Mouse (Mus musculus): ENCODE data around the gene Snx4. TPM values are rescaled to one million over a fixed set of nuclear protein-coding genes. Genes with fewer than 3 reads are reported as not detected.
A peak's percentile ranks its signal among the peaks of the same experiment; 100 is the strongest.
"Not testable (repeated sequence)": the region's sequence is repeated elsewhere in the genome, so short reads cannot be mapped to it uniquely, and the experiment has no call there.

Snx4 gene
- polyA plus RNA-seq (2016; fragmentation: Nextera tagmentation; extraction: Ambion mirVana), result 79.9 and 81.4 TPM in 2 replicates

DNA sequence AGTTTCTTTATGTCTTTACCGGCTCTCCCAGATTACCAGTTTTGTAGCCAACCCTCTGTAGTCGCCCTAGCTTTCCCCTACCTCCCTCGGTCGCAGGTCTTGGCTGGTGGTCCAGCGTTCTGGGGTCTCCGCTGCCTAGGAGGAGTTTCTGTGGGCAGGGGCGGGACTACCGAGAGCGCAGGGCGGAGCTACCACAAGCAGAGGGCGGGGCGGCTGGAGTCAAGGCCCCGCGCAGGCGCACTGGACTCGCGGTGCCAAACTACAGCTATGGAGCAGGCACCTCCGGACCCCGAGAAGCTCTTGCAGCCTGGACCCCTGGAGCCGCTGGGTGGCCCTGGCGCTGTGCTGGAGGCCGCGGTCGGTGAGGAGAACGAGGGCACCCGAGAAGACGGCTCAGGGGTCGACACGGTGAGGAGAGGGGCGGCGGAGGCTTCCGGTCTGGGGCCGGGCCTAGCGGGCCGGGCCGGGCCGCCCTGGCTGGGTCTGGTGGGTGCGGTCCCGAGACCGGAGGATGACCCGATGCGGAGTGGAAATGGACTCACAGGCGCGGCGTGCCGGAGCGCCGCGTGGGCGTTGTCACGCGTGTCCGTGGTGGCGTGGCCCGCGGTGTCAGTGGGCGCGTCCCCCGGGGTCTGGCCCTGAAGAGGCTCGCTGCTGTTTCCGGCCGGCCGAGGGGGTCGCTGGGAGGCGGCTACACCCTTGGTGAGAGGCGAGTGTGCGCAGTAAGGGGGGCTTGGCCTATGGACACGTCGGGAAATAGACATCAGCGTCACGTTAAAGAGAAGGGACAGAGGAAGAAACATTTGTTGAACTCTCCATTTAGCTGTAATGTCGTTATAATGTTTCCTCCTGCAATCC is at the start of gene Snx4:
TSS of gene Snx4 (plus strand) at position 249 of the 858 bp plus-strand sequence.
- H3K36me3 ChIP-seq, result peaks cover 9% of the 10 kb centered on the region
- H3K9ac ChIP-seq, result peak within 1 kb of the TSS; percentile 100
- H3K27me3 ChIP-seq (replicated peaks), result no peaks in the 10 kb centered on the region
- H3K4me2 ChIP-seq, result peak within 1 kb of the TSS; percentile 84
- H3K27ac ChIP-seq (ENCODE audit: poor library complexity, severe bottlenecking), result peak within 1 kb of the TSS; percentile 89
- peak within 1 kb of the TSS; percentile 99 for H3K4me3 ChIP-seq
- peak; percentile 96 for ATAC-seq (ENCODE audit: insufficient number of reproducible peaks, low FRiP score)
- WGBS, result under 1% methylated on average over 72 of the region's 72 CpGs
- H3K9me3 ChIP-seq (replicated peaks), result no peaks in the 10 kb centered on the region
- H3K4me1 ChIP-seq (replicated peaks), result peaks cover 16% of the 10 kb centered on the region

DNA sequence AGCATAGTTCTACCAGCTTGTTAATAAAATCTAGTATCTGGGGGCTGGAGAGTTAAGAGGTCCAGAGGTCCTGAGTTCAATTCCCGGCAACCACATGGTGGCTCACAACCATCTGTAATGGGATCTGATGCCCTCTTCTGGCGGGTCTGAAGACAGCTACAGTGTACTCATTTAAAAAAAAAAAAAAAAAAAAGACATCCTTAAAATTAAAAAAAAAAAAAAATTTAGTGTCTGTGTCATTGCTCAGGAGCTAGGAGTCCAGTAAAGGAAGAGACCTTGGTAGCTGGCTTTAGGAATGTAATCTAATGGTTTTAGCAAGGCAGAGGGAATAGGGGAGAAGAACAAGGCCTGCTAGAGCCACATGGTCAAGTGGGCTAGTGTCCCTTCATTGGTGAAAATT is 40.4 kb upstream of the Snx4 start:
- Histone ChIP-seq H3K9me3 (replicated peaks) (no peaks in the 10 kb centered on the region), H3K36me3 (peaks cover 66% of the 10 kb centered on the region), H3K4me1 (replicated peaks) (no peaks in the 10 kb centered on the region), H3K27me3 (replicated peaks) (no peaks in the 10 kb centered on the region), H3K4me2 (no peak overlapping the region), H3K4me3 (no peak overlapping the region), H3K9ac (no peak overlapping the region), H3K27ac (ENCODE audit: poor library complexity, severe bottlenecking) (no peak overlapping the region)
- ATAC-seq (ENCODE audit: insufficient number of reproducible peaks, low FRiP score), result no peak
- WGBS, result 71% methylated on average over 2 of the region's 2 CpGs

DNA sequence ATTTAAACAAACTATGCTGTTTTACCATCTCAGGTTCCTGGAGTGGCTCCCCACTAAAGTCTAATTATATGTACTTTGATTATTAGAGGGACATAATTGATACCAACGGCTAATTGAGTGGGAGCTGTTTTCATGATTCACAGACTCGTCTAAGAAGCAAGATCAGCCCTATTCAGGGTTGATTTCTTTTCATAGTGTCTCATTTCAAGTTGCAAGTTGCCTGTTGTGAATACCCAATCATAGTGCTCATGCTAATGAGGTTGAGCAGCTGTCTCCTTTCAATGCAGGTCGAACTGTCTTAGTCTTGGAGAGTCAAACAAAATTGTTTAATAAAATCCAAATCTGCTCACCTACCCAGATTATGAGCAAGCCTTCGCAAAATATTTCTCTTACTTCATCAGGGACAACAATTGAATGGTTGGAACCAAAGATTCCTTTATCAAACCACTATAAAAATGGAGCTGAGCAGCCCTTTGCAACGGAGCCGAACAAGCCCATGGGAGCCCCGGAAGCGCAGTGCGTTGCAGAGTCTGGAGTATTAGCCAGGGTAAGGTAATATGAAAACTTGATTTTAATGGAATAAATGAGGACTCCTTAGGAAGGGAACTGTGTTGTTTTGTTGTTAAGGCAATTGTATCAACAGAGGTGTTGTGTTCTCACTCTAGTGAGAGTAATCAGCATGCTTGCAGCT is 34.8 kb upstream of the Snx4 start:
- H3K4me3 ChIP-seq, result no peak overlapping the region
- ATAC-seq (ENCODE audit: insufficient number of reproducible peaks, low FRiP score), result no peak
- H3K9me3 ChIP-seq (replicated peaks), result no peaks in the 10 kb centered on the region; the same call in 1 of the 2 replicates
- no peak overlapping the region for H3K4me2 ChIP-seq
- H3K27ac ChIP-seq (ENCODE audit: poor library complexity, severe bottlenecking), result no peak overlapping the region
- WGBS, result 88% methylated on average over 9 of the region's 9 CpGs
- H3K9ac ChIP-seq, result no peak overlapping the region
- peaks cover 4% of the 10 kb centered on the region; the same call in 1 of the 2 replicates for H3K4me1 ChIP-seq (replicated peaks)
- peaks cover 48% of the 10 kb centered on the region for H3K36me3 ChIP-seq
- no peaks in the 10 kb centered on the region for H3K27me3 ChIP-seq (replicated peaks)

DNA sequence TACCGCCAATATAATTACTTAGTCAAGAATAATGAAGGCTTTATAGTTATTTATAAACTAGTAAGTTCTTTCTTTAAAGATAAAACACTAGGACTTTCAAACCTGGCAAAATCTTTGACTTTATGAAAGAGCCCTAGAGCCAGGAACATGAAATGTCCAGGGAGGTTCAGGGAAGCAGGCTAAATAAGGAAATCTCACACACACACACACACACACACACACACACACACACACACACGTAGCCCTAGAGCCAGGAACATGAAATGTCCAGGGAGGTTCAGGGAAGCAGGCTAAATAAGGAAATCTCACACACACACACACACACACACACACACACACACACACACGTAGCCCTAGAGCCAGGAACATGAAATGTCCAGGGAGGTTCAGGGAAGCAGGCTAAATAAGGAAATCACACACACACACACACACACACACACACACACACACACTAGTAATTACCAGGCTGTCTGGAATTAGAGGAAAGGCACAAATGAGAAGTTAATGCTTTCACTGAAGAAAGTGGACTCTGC is 33.6 kb upstream of the Snx4 start:
- peak overlapping the region; percentile 1; the same call in 1 of the 2 replicates for H3K9ac ChIP-seq
- ATAC-seq (ENCODE audit: insufficient number of reproducible peaks, low FRiP score), result peak; percentile 57; the same call in 1 of the 2 replicates
- peak overlapping the region; percentile 69 for H3K27ac ChIP-seq (ENCODE audit: poor library complexity, severe bottlenecking)
- not testable (repeated sequence) for H3K4me3 ChIP-seq; H3K4me2 ChIP-seq; H3K27me3 ChIP-seq (replicated peaks); H3K4me1 ChIP-seq (replicated peaks); H3K9me3 ChIP-seq (replicated peaks)
- WGBS, result 48% methylated on average over 3 of the region's 3 CpGs
- peaks cover 47% of the 10 kb centered on the region for H3K36me3 ChIP-seq

DNA sequence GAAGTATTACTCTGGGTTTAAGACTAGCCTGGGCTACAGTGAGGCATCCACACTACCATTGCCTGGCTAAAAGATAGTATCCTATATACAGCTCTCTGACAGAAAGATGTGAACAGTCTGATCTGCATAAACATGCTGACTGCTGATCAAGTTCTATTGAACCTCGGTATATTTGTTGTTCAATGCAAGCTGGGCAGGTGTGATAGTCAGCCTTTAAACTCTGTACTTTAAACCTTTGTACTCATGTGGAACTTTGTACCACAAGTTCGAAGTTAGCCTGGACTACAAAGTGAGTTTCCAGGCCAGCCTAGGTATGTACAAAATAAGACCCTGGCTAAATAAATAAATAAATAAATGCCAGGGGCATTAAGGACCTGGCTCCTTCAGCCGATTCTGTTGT is 28.8 kb upstream of the Snx4 start:
- Histone ChIP-seq H3K9me3 (replicated peaks) (no peaks in the 10 kb centered on the region; the same call in 1 of the 2 replicates), H3K4me3 (no peak overlapping the region), H3K27ac (ENCODE audit: poor library complexity, severe bottlenecking) (no peak overlapping the region), H3K27me3 (replicated peaks) (no peaks in the 10 kb centered on the region), H3K36me3 (peaks cover 45% of the 10 kb centered on the region), H3K4me1 (replicated peaks) (no peaks in the 10 kb centered on the region), H3K4me2 (no peak overlapping the region), H3K9ac (no peak overlapping the region)
- 87% methylated on average over 3 of the region's 3 CpGs for WGBS
- no peak for ATAC-seq (ENCODE audit: insufficient number of reproducible peaks, low FRiP score)

DNA sequence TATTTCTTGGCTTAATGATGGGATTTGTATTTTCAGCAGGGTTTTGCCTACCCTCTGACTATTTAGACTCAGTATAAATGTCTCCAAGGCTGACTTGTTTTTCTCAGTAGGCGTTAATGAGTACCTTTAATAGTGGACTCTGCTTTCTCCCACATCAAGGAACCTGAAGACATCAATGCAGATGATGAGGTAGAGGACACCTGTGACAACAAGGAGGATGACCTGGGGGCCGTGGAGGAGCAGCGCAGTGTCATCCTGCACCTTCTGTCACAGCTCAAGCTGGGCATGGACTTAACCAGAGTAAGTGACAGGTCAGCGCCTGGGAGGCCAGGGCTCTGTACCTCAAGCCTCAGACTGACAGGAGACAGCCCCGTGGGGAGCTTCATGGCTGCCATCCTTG is 26.9 kb upstream of the Snx4 start:
- H3K4me3 ChIP-seq, result no peak overlapping the region
- no peak overlapping the region for H3K27ac ChIP-seq (ENCODE audit: poor library complexity, severe bottlenecking)
- H3K4me2 ChIP-seq, result no peak overlapping the region
- ATAC-seq (ENCODE audit: insufficient number of reproducible peaks, low FRiP score), result no peak
- H3K36me3 ChIP-seq, result peaks cover 59% of the 10 kb centered on the region
- H3K27me3 ChIP-seq (replicated peaks), result no peaks in the 10 kb centered on the region
- no peak overlapping the region for H3K9ac ChIP-seq
- H3K4me1 ChIP-seq (replicated peaks), result no peaks in the 10 kb centered on the region
- no peaks in the 10 kb centered on the region; the same call in 1 of the 2 replicates for H3K9me3 ChIP-seq (replicated peaks)
- 91% methylated on average over 5 of the region's 5 CpGs for WGBS

DNA sequence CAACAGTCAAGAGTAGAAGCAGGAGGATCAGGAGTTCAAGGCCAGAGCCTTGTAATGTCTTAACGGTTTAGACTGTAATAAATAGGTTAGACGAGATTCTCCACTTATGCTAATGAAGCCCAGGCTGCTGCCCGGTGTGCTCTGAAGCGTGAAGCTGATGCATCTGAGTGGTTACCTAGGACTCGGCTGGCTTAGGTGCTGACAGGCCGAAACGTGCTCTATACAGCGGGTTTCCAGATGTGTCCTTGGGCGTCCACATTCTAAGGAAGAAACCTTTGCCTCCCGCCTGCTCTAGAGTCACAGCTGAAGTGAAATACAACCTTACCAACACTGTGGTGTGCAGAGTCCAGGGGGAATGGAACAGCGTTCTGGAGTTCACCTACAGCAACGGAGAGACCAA is 17.1 kb upstream of the Snx4 start:
- WGBS, result 84% methylated on average over 12 of the region's 12 CpGs
- ATAC-seq (ENCODE audit: insufficient number of reproducible peaks, low FRiP score), result no peak
- H3K36me3 ChIP-seq, result peaks cover 72% of the 10 kb centered on the region

DNA sequence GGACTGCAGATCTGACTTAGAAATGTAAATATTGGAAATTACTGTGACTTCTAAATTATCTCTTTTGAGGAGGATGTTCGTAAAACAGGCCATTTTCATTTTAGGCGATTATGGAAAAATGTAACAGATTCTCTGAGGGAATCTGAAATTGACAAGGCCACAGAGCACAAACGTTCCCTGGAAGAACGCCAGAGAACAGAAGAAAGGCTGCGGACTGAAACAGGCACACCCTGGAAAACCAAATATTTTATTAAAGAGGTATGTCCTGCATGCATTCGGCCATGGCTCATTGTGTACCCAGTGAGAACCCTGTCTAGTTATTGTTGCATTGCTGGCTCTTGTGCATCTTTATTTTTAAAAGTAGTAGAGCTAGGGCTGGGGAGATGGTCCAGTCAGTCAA is 15.1 kb upstream of the Snx4 start:
- no peak for ATAC-seq (ENCODE audit: insufficient number of reproducible peaks, low FRiP score)
- Histone ChIP-seq H3K4me2 (no peak overlapping the region), H3K9ac (no peak overlapping the region), H3K27me3 (replicated peaks) (no peaks in the 10 kb centered on the region), H3K27ac (ENCODE audit: poor library complexity, severe bottlenecking) (no peak overlapping the region), H3K9me3 (replicated peaks) (no peaks in the 10 kb centered on the region), H3K4me1 (replicated peaks) (no peaks in the 10 kb centered on the region), H3K36me3 (peaks cover 72% of the 10 kb centered on the region), H3K4me3 (no peak overlapping the region)
- WGBS, result 82% methylated on average over 6 of the region's 6 CpGs

More for the DNA sequence above, 17.1 kb upstream of the Snx4 start:
- Histone ChIP-seq H3K4me3 (no peak overlapping the region), H3K27me3 (replicated peaks) (no peaks in the 10 kb centered on the region), H3K4me1 (replicated peaks) (no peaks in the 10 kb centered on the region), H3K9ac (no peak overlapping the region), H3K27ac (ENCODE audit: poor library complexity, severe bottlenecking) (no peak overlapping the region), H3K4me2 (no peak overlapping the region), H3K9me3 (replicated peaks) (no peaks in the 10 kb centered on the region)

DNA sequence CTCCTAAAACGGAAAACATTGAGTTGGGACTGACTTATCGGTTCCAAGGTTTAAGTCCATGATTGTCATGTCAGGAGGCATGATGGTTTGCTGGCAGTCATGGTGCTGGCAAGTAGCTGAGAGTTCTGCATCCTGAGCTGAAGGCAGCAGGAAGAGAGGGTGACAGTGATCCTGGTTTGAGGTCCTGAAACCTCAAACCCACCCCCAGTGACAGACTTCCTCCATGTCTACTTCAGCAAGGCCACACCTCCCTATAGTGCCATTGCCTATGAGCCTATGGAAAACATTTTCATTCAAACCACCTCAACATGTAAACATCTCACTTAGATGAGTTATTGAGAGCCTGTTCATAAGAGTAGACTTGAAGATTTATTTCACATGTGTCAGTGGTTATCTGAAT is 11.9 kb upstream of the Snx4 start:
- Histone ChIP-seq H3K36me3 (peaks cover 80% of the 10 kb centered on the region), H3K4me3 (no peak overlapping the region), H3K27me3 (replicated peaks) (no peaks in the 10 kb centered on the region), H3K4me2 (no peak overlapping the region), H3K9ac (no peak overlapping the region), H3K4me1 (replicated peaks) (no peaks in the 10 kb centered on the region), H3K27ac (ENCODE audit: poor library complexity, severe bottlenecking) (no peak overlapping the region), H3K9me3 (replicated peaks) (no peaks in the 10 kb centered on the region)
- ATAC-seq (ENCODE audit: insufficient number of reproducible peaks, low FRiP score), result no peak
- WGBS, result 88% methylated on average over 2 of the region's 2 CpGs

DNA sequence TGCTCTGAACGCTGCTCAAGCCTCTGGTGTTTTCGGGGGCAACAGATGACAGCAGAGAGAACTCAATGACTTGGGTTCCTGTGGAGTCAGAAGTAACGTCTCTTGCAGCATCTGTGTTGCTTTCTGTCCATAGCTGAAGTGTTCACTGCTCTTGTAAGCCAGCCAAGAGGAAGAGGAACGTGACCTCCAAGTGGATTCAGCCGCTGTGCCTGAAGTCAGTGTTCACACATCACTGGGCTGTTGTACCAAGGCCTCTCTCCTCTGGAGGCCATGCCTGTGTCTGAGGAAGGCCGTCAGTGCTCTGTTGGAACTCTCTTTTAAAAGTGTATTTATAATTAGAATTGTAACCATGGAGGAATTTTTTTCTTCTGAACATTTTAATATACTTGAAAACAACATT is 9.2 kb upstream of the Snx4 start:
- Histone ChIP-seq H3K9me3 (replicated peaks) (no peaks in the 10 kb centered on the region), H3K27me3 (replicated peaks) (no peaks in the 10 kb centered on the region), H3K36me3 (peaks cover 73% of the 10 kb centered on the region), H3K4me2 (no peak overlapping the region), H3K9ac (no peak overlapping the region), H3K4me3 (no peak overlapping the region), H3K4me1 (replicated peaks) (no peaks in the 10 kb centered on the region), H3K27ac (ENCODE audit: poor library complexity, severe bottlenecking) (no peak overlapping the region)
- no peak for ATAC-seq (ENCODE audit: insufficient number of reproducible peaks, low FRiP score)
- 74% methylated on average over 6 of the region's 6 CpGs for WGBS

DNA sequence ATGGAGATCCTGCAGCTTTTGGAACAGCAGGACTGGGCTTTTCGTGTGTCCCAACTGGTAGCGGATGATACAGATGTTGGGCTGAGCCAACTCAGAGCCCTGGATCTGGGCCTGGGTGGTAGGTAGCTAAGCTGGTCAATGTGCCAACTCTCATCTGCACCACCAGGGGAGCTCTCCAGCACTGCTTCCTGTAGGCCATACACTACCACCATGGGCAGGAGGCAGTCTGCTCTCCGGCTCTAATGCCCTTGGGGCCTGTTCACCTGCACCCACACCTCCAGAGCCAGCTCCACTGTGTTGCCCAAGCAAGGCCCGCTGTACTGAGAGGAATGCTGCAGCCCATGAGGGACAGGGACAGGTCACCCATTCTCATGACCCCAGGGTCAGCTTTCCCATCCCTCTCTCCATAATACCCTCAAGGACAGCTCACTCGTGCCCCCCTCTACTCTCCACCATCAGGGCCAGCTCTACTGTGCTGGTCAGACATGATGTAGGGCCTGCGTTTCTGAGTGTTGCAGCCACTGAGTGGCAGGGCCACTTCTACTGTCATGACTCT is 7.0 kb upstream of the Snx4 start:
- 81% methylated on average over 6 of the region's 6 CpGs for WGBS
- Histone ChIP-seq H3K36me3 (peaks cover 58% of the 10 kb centered on the region), H3K27me3 (replicated peaks) (no peaks in the 10 kb centered on the region), H3K9me3 (replicated peaks) (no peaks in the 10 kb centered on the region), H3K9ac (no peak overlapping the region), H3K4me1 (replicated peaks) (no peaks in the 10 kb centered on the region), H3K4me2 (no peak overlapping the region), H3K27ac (ENCODE audit: poor library complexity, severe bottlenecking) (no peak overlapping the region), H3K4me3 (no peak overlapping the region)
- peak; percentile 36; the same call in 1 of the 2 replicates for ATAC-seq (ENCODE audit: insufficient number of reproducible peaks, low FRiP score)
